Mouse (Mus musculus): Measurements from ENCODE around the gene Mrpl42. TPM values are rescaled to one million over a fixed set of nuclear protein-coding genes. Genes with fewer than 3 reads are reported as not detected.

Mrpl42 gene
- polyA plus RNA-seq, 1 experiment from 2014 or later: 432 TPM

- Histone ChIP-seq H3K9ac (ENCODE audit: low read depth, low read length) (no peak overlapping the region), H3K27ac (no peak overlapping the region), H3K4me1 (replicated peaks; ENCODE audit: insufficient read depth, low read length) (0 out of 2 replicates have a peak, but pooled peaks cover 6% of the 10 kb centered on the region), H3K36me3 (ENCODE audit: insufficient read depth, low read length) (no peaks in the 10 kb centered on the region), H3K9me3 (replicated peaks; ENCODE audit: low read length) (no peaks in the 10 kb centered on the region), H3K4me2 (ENCODE audit: low read length) (no peak overlapping the region), H3K4me3 (replicated peaks; ENCODE audit: low read depth, low read length) (no peak overlapping the region), H3K27me3 (ENCODE audit: insufficient read depth, low read length) (no peaks in the 10 kb centered on the region)
- ATAC-seq (replicated peaks; ENCODE audit: low FRiP score, low read depth) (no peak), DNase-seq (ENCODE audit: low spot score) (no peak)
- no peak for TF ChIP-seq CTCF (IDR thresholded peaks at IDR 0.05; ENCODE audit: low read depth)
- WGBS: 72% methylated on average over 8 of the region's 8 CpGs
Observed at GRCm38 (mm10) chr10:95512635-95513034, 10.9 kb upstream of the Mrpl42 start.

GRCm38 (mm10) chr10:95509263-95509662, 7.5 kb upstream of the Mrpl42 start:
- H3K4me2 ChIP-seq (ENCODE audit: low read length): no peak overlapping the region
- no peak for DNase-seq (ENCODE audit: low spot score)
- no peaks in the 10 kb centered on the region for H3K36me3 ChIP-seq (ENCODE audit: insufficient read depth, low read length)
- no peaks in the 10 kb centered on the region for H3K27me3 ChIP-seq (ENCODE audit: insufficient read depth, low read length)
- no peaks in the 10 kb centered on the region for H3K9me3 ChIP-seq (replicated peaks; ENCODE audit: low read length)
- ATAC-seq (replicated peaks; ENCODE audit: low FRiP score, low read depth): no peak
- 0 out of 2 replicates have a peak, but pooled peaks cover 4% of the 10 kb centered on the region for H3K4me1 ChIP-seq (replicated peaks; ENCODE audit: insufficient read depth, low read length)
- no peak for TF ChIP-seq CTCF (IDR thresholded peaks at IDR 0.05; ENCODE audit: low read depth)
- no peak overlapping the region for H3K9ac ChIP-seq (ENCODE audit: low read depth, low read length)
- H3K4me3 ChIP-seq (replicated peaks; ENCODE audit: low read depth, low read length): no peak overlapping the region
- WGBS: 74% methylated on average over 3 of the region's 3 CpGs
- H3K27ac ChIP-seq: no peak overlapping the region

GRCm38 (mm10) chr10:95508793-95509192, 7.1 kb upstream of the Mrpl42 start:
- H3K9me3 ChIP-seq (replicated peaks; ENCODE audit: low read length): no peaks in the 10 kb centered on the region
- H3K4me2 ChIP-seq (ENCODE audit: low read length): no peak overlapping the region
- no peak overlapping the region for H3K9ac ChIP-seq (ENCODE audit: low read depth, low read length)
- H3K4me1 ChIP-seq (replicated peaks; ENCODE audit: insufficient read depth, low read length): no peaks in the 10 kb centered on the region
- DNase-seq (ENCODE audit: low spot score) (no peak), ATAC-seq (replicated peaks; ENCODE audit: low FRiP score, low read depth) (no peak)
- H3K27ac ChIP-seq: no peak overlapping the region
- WGBS: 72% methylated on average over 6 of the region's 6 CpGs
- no peaks in the 10 kb centered on the region for H3K36me3 ChIP-seq (ENCODE audit: insufficient read depth, low read length)
- TF ChIP-seq CTCF (IDR thresholded peaks at IDR 0.05; ENCODE audit: low read depth): no peak
- no peaks in the 10 kb centered on the region for H3K27me3 ChIP-seq (ENCODE audit: insufficient read depth, low read length)
- H3K4me3 ChIP-seq (replicated peaks; ENCODE audit: low read depth, low read length): no peak overlapping the region

GRCm38 (mm10) chr10:95508126-95508525, 6.4 kb upstream of the Mrpl42 start:
- H3K36me3 ChIP-seq (ENCODE audit: insufficient read depth, low read length): no peaks in the 10 kb centered on the region
- no peak overlapping the region for H3K4me3 ChIP-seq (replicated peaks; ENCODE audit: low read depth, low read length)
- no peak overlapping the region for H3K27ac ChIP-seq
- no peak overlapping the region for H3K9ac ChIP-seq (ENCODE audit: low read depth, low read length)
- 76% methylated on average over 8 of the region's 8 CpGs for WGBS
- ATAC-seq (replicated peaks; ENCODE audit: low FRiP score, low read depth): no peak
- H3K4me1 ChIP-seq (replicated peaks; ENCODE audit: insufficient read depth, low read length): no peaks in the 10 kb centered on the region
- no peak for TF ChIP-seq CTCF (IDR thresholded peaks at IDR 0.05; ENCODE audit: low read depth)
- H3K4me2 ChIP-seq (ENCODE audit: low read length): no peak overlapping the region
- H3K9me3 ChIP-seq (replicated peaks; ENCODE audit: low read length): no peaks in the 10 kb centered on the region
- DNase-seq (ENCODE audit: low spot score): no peak
- no peaks in the 10 kb centered on the region for H3K27me3 ChIP-seq (ENCODE audit: insufficient read depth, low read length)

- WGBS: 0% methylated on average over 1 of the region's 1 CpGs
- Histone ChIP-seq H3K27me3 (ENCODE audit: insufficient read depth, low read length) (no peaks in the 10 kb centered on the region), H3K27ac (no peak overlapping the region), H3K4me2 (ENCODE audit: low read length) (no peak overlapping the region), H3K9me3 (replicated peaks; ENCODE audit: low read length) (no peaks in the 10 kb centered on the region), H3K36me3 (ENCODE audit: insufficient read depth, low read length) (no peaks in the 10 kb centered on the region), H3K4me1 (replicated peaks; ENCODE audit: insufficient read depth, low read length) (no peaks in the 10 kb centered on the region), H3K9ac (ENCODE audit: low read depth, low read length) (no peak overlapping the region), H3K4me3 (replicated peaks; ENCODE audit: low read depth, low read length) (no peak overlapping the region)
- no peak for ATAC-seq (replicated peaks; ENCODE audit: low FRiP score, low read depth)
- DNase-seq (ENCODE audit: low spot score): no peak
- no peak for TF ChIP-seq CTCF (IDR thresholded peaks at IDR 0.05; ENCODE audit: low read depth)
Observed at GRCm38 (mm10) chr10:95504341-95504740, 2.6 kb upstream of the Mrpl42 start.

GRCm38 (mm10) chr10:95503443-95504235, 1.9 kb upstream of the Mrpl42 start:
- no peak for TF ChIP-seq CTCF (IDR thresholded peaks at IDR 0.05; ENCODE audit: low read depth)
- Histone ChIP-seq H3K9ac (ENCODE audit: low read depth, low read length) (no peak overlapping the region), H3K4me2 (ENCODE audit: low read length) (no peak overlapping the region), H3K27ac (no peak overlapping the region), H3K4me1 (replicated peaks; ENCODE audit: insufficient read depth, low read length) (no peaks in the 10 kb centered on the region), H3K36me3 (ENCODE audit: insufficient read depth, low read length) (no peaks in the 10 kb centered on the region), H3K4me3 (replicated peaks; ENCODE audit: low read depth, low read length) (no peak overlapping the region), H3K9me3 (replicated peaks; ENCODE audit: low read length) (no peaks in the 10 kb centered on the region), H3K27me3 (ENCODE audit: insufficient read depth, low read length) (no peaks in the 10 kb centered on the region)
- ATAC-seq (replicated peaks; ENCODE audit: low FRiP score, low read depth): no peak
- no peak for DNase-seq (ENCODE audit: low spot score)
- 77% methylated on average over 14 of the region's 14 CpGs for WGBS
